Mouse (Mus musculus) neural tube, embryonic 13.5 days (tissue): ENCODE data around the gene 4930505A04Rik. TPM values are rescaled to one million over a fixed set of nuclear protein-coding genes. Genes with fewer than 3 reads are reported as not detected.
"Not testable (repeated sequence)": the region's sequence is repeated elsewhere in the genome, so short reads cannot be mapped to it uniquely, and the experiment has no call there.

Source experiments
- ATAC-seq: fragments of 200-750 bp; cut with Nextera tagmentation; 2 replicates; pipeline ENCODE4 v1.8.0; 2017; ENCODE audit warnings: low read depth, mild to moderate bottlenecking, moderate TSS enrichment, moderate library complexity
- H3K27ac ChIP-seq: fragments of 300-500 bp; sonication (generic); replicated peaks from 2 replicates; pipeline ENCODE4 v1.5.1; 2015; ENCODE audit warnings: moderate library complexity, mild to moderate bottlenecking, inconsistent platforms
- H3K27me3 ChIP-seq: fragments of 300-500 bp; sonication (generic); 2 replicates; pipeline ENCODE4 v1.6.1; 2015; ENCODE audit warnings: mild to moderate bottlenecking, inconsistent platforms
- H3K36me3 ChIP-seq: fragments of 300-500 bp; sonication (generic); 2 replicates; pipeline ENCODE4 v1.6.1; 2015; ENCODE audit warnings: mild to moderate bottlenecking, inconsistent platforms
- H3K4me1 ChIP-seq: fragments of 300-500 bp; sonication (generic); replicated peaks from 2 replicates; pipeline ENCODE4 v1.6.1; 2015; ENCODE audit warnings: inconsistent platforms
- H3K4me2 ChIP-seq: fragments of 300-500 bp; sonication (generic); 2 replicates; pipeline ENCODE4 v1.6.1; 2015; ENCODE audit warnings: inconsistent platforms, mild to moderate bottlenecking, moderate library complexity
- H3K4me3 ChIP-seq: fragments of 300-500 bp; sonication (generic); 2 replicates; pipeline ENCODE4 v1.5.1; 2015; ENCODE audit warnings: mild to moderate bottlenecking, inconsistent platforms
- H3K9ac ChIP-seq: fragments of 300-500 bp; sonication (generic); 2 replicates; pipeline ENCODE4 v1.6.1; 2015; ENCODE audit warnings: moderate library complexity, mild to moderate bottlenecking, inconsistent platforms
- H3K9me3 ChIP-seq: fragments of 300-500 bp; sonication (generic); 2 replicates; pipeline ENCODE4 v1.6.1; 2016; ENCODE audit warnings: inconsistent platforms
- WGBS: fragments of 180-500 bp; shearing (Covaris S2); methylation state at CpG from one replicate; pipeline ENCODE4 v1.1.7; 2015; 5-methylcytosine and 5-hydroxymethylcytosine counted together
- polyA plus RNA-seq: library from polyadenylated mRNA; unstranded; fragments of >200 nt; fragmentation: Nextera tagmentation; extraction: Ambion mirVana; gene quantifications from 2 replicates; pipeline ENCODE4 v1.2.1, GENCODE M21; 2015

Gene 4930505A04Rik
- polyA plus RNA-seq, 1 experiment from 2014 or later, result not detected

DNA sequence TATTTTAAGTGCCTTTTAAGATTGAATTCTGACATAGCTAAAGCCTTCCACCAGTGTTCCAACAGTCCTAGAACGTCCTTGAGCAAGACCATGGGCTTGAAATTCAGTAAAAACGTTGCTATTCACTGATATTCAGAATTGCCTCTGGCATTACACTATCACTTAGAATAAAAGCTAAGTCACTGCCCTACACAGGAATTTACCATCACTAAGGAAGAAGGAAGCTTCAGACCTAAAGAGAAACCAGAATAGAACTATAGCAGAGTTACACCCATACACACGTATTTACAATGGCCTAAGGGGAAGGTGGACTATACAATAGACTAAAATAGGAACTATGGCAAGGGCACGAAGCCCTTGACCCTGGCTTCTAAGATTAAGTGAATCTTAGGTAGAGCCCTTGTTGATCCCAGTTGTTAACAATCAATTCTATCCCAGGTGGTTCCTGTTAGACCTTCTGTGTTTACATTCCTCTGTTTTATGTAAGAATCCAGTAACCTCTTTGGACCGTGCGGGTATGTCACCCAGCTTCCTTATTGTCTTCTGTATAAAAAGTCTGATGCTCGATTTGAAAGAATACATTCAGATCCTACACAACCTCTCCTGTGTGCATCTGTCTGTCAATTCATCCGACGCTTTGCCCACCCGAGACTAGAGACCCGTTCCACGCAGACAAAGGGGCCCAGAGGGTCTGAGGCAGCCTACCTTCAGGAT lies 27.3 kb downstream of the 4930505A04Rik start:
- ATAC-seq, H3K27ac ChIP-seq, H3K9me3 ChIP-seq, H3K27me3 ChIP-seq, H3K36me3 ChIP-seq, H3K4me1 ChIP-seq, H3K4me2 ChIP-seq, H3K4me3 ChIP-seq, H3K9ac ChIP-seq: not testable (repeated sequence)
- 90% methylated on average over 12 of the region's 12 CpGs for WGBS

- Histone ChIP-seq H3K27me3 (no peaks in the 10 kb centered on the region), H3K4me1 (no peaks in the 10 kb centered on the region), H3K9ac (no peak overlapping the region), H3K27ac (no peak overlapping the region), H3K4me3 (no peak overlapping the region), H3K36me3 (no peaks in the 10 kb centered on the region), H3K9me3 (no peaks in the 10 kb centered on the region), H3K4me2 (no peak overlapping the region)
- WGBS, result 87% methylated on average over 8 of the region's 8 CpGs
- no peak for ATAC-seq
Measured at GRCm38 (mm10) chr11:30443746-30444145, 27.9 kb downstream of the 4930505A04Rik start.

DNA sequence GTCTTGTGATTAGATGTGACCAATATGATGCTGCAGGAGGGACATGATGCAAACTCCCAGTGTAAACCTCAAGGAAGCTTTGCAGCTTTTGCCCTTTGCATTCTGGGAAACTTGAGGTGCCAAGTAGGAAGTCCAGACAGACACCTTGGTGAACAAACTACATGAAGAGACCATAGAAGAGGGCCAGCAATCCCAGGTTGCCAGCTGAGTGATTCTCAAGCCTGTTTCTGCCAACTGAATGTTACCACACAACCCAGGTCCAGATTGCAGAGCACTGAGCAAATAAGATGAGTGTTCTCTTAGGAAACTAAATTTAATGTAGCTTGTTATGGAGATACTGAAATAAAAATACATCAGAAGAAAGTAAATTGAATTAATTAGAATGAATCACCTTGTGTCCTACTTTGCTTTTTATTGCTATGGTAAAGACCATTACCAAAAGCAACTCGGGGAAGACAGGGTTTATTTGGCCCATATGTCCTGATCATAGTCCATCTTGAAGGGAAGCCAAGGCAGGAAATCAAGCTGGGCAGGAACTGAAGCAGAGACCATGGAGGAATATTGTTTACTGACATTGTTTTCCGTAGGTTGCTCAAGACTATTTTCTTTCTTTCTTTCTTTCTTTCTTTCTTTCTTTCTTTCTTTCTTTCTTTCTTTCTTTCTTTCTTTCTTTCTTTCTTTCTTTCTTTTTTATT lies 38.2 kb downstream of the 4930505A04Rik start:
- no peak overlapping the region for H3K27ac ChIP-seq
- no peaks in the 10 kb centered on the region for H3K27me3 ChIP-seq
- no peaks in the 10 kb centered on the region for H3K4me1 ChIP-seq
- no peak overlapping the region for H3K4me2 ChIP-seq
- H3K9ac ChIP-seq, result no peak overlapping the region
- 90% methylated on average over 2 of the region's 2 CpGs for WGBS
- no peaks in the 10 kb centered on the region for H3K9me3 ChIP-seq
- no peaks in the 10 kb centered on the region for H3K36me3 ChIP-seq
- ATAC-seq, result no peak
- H3K4me3 ChIP-seq, result no peak overlapping the region

GRCm38 (mm10) chr11:30405581-30405980 lies 66.0 kb downstream of the 4930505A04Rik start:
- WGBS, result 46% methylated on average over 2 of the region's 2 CpGs
- Histone ChIP-seq H3K4me1 (peaks cover 9% of the 10 kb centered on the region), H3K9me3 (no peaks in the 10 kb centered on the region), H3K9ac (no peak overlapping the region), H3K27ac (peak overlapping the region; percentile 59; the same call in 1 of the 2 replicates), H3K4me3 (no peak overlapping the region), H3K4me2 (no peak overlapping the region), H3K36me3 (no peaks in the 10 kb centered on the region), H3K27me3 (no peaks in the 10 kb centered on the region)
- no peak for ATAC-seq

DNA sequence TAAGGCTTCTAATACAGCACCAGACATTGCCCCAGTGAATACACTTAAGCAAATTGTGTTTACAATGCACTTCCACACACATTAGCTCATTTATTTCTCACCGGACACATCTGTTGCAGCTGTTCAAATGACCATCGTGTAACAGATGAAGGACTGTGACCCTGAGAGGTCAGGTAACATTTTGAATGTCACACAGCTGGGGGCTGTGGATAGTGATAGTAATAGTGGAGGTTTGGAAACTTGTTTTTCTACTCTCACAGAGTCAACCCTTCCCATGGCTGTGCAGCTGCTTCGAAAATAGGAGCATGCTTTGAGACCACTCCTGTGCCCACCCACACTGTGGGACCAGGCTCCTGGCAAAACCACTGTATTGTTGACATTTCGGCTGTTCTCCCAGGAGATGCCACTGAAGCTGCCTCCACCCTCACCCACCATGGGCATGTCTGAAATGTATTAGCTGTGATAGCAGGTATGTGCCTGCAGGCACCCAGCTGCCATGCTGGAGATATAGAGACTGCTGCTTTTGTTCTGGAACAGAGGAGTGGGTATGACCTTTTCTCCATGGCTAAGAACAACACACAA lies 66.9 kb downstream of the 4930505A04Rik start:
- Histone ChIP-seq H3K4me2 (no peak overlapping the region), H3K9me3 (no peaks in the 10 kb centered on the region), H3K27me3 (no peaks in the 10 kb centered on the region), H3K27ac (peak overlapping the region; percentile 59), H3K9ac (no peak overlapping the region), H3K4me3 (no peak overlapping the region), H3K4me1 (peaks cover 9% of the 10 kb centered on the region), H3K36me3 (no peaks in the 10 kb centered on the region)
- no peak for ATAC-seq
- WGBS, result 66% methylated on average over 4 of the region's 4 CpGs

GRCm38 (mm10) chr11:30394351-30394750 lies 77.3 kb downstream of the 4930505A04Rik start:
- no peaks in the 10 kb centered on the region for H3K27me3 ChIP-seq
- H3K4me1 ChIP-seq, result no peaks in the 10 kb centered on the region
- ATAC-seq, result no peak
- H3K9me3 ChIP-seq, result no peaks in the 10 kb centered on the region
- no peak overlapping the region for H3K4me2 ChIP-seq
- no peaks in the 10 kb centered on the region for H3K36me3 ChIP-seq
- no peak overlapping the region for H3K4me3 ChIP-seq
- no peak overlapping the region for H3K27ac ChIP-seq
- no peak overlapping the region for H3K9ac ChIP-seq

GRCm38 (mm10) chr11:30383076-30383475 lies 88.6 kb downstream of the 4930505A04Rik start:
- Histone ChIP-seq H3K9ac (no peak overlapping the region), H3K4me1 (no peaks in the 10 kb centered on the region), H3K27ac (no peak overlapping the region), H3K4me3 (no peak overlapping the region), H3K9me3 (0 out of 2 replicates have a peak, but pooled peaks cover 6% of the 10 kb centered on the region), H3K4me2 (no peak overlapping the region), H3K36me3 (no peaks in the 10 kb centered on the region), H3K27me3 (no peaks in the 10 kb centered on the region)
- ATAC-seq, result no peak

Other genes with a start within 250 kb of the 4930505A04Rik start
- 183 and 188 TPM in 2 replicates for gene Sptbn1, start 203.7 kb downstream of the 4930505A04Rik start, polyA plus RNA-seq
- 35.9 and 37.9 TPM in 2 replicates for gene Acyp2, start 177.8 kb upstream of the 4930505A04Rik start, polyA plus RNA-seq